ENCODE assay signal across 25 mouse cellular contexts in the genomic region with DNA sequence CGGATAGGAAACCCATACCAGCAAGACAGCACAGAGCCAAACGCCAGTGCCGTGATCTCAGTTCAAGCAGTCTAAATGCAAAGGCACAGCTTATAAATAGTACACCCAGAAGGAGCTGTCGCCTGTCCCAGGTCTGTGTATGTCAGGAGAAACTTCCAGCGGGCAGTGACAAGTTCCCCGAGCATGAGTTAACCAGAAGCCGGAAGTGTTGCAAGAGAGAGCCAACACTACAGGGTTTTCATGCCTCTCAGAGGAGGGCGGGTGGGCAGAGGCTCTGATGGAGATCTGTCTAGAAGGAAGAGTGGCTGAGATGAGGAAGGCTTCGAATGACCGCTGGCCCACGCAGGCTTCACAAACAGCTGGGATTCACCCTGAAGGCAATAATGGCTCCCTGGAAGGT. TPM values are rescaled to one million over a fixed set of nuclear protein-coding genes. Genes with fewer than 3 reads are reported as not detected.
A peak's percentile ranks its signal among the peaks of the same experiment; 100 is the strongest.
DNase-seq lines count a peak whose midpoint lies in the region; ATAC-seq and TF ChIP-seq lines count a peak whose summit lies in the region.
"Had no signal": no experiment of that assay in that cellular context is flagged by ENCODE, and none has a peak within 500 bp of the region (broad histone marks: within the 10 kb centered on the region; RNA-seq: fewer than 3 reads in every experiment).

No protein-coding gene starts in this region.

- H3K4me3 ChIP-seq in heart, embryonic 13.5 days: no peak overlapping the region
- no peak overlapping the region for H3K4me3 ChIP-seq in lung, postnatal 0 days (ENCODE audit: low read depth, low read length)
- H3K4me3 ChIP-seq in stomach, postnatal 0 days (ENCODE audit: low read depth, low read length): no peak overlapping the region
- H3K4me3 ChIP-seq: embryonic facial prominence, embryonic 13.5 days; left cerebral cortex, adult 2 months; limb, embryonic 10.5 days; midbrain, embryonic 12.5 days had no signal

- WGBS in heart, embryonic 13.5 days: 40% methylated on average over 11 of the region's 11 CpGs
- WGBS in lung, postnatal 0 days: 59% methylated on average over 11 of the region's 11 CpGs
- 69% methylated on average over 11 of the region's 11 CpGs for WGBS in stomach, postnatal 0 days

- TF ChIP-seq CTCF in lung, postnatal 0 days (IDR thresholded peaks at IDR 0.05): no peak
- no peak for TF ChIP-seq CTCF in stomach, postnatal 0 days (IDR thresholded peaks at IDR 0.05; ENCODE audit: low read depth)

- peaks cover 9% of the 10 kb centered on the region for H3K4me1 ChIP-seq in heart, embryonic 13.5 days
- H3K4me1 ChIP-seq in lung, postnatal 0 days (ENCODE audit: insufficient read depth, low read depth, low read length): no peaks in the 10 kb centered on the region
- no peaks in the 10 kb centered on the region for H3K4me1 ChIP-seq in stomach, postnatal 0 days (replicated peaks; ENCODE audit: control insufficient read depth, insufficient read depth)
- H3K4me1 ChIP-seq: embryonic facial prominence, embryonic 13.5 days; midbrain, embryonic 12.5 days had no signal

- H3K4me2 ChIP-seq in heart, embryonic 13.5 days: peak overlapping the region; percentile 40
- no peak overlapping the region for H3K4me2 ChIP-seq in lung, postnatal 0 days (replicated peaks; ENCODE audit: low read depth, low read length)
- H3K4me2 ChIP-seq in stomach, postnatal 0 days (replicated peaks; ENCODE audit: low read depth): no peak overlapping the region
- H3K4me2 ChIP-seq: embryonic facial prominence, embryonic 13.5 days; hindbrain, embryonic 14.5 days; midbrain, embryonic 12.5 days had no signal

- peak overlapping the region; percentile 61 for H3K27ac ChIP-seq in heart, embryonic 13.5 days (replicated peaks)
- no peak overlapping the region for H3K27ac ChIP-seq in lung, postnatal 0 days (ENCODE audit: low read length)
- H3K27ac ChIP-seq in stomach, postnatal 0 days (replicated peaks): 0 out of 2 replicates have a peak overlapping the region, but pooled peaks have one; percentile 4
- H3K27ac ChIP-seq: embryonic facial prominence, embryonic 13.5 days; hindbrain, embryonic 14.5 days; left cerebral cortex, adult 2 months; limb, embryonic 10.5 days; liver, embryonic 14.5 days; midbrain, embryonic 12.5 days had no signal

- H3K36me3 ChIP-seq in heart, embryonic 13.5 days: no peaks in the 10 kb centered on the region
- no peaks in the 10 kb centered on the region for H3K36me3 ChIP-seq in lung, postnatal 0 days (ENCODE audit: insufficient read depth, low read length)
- no peaks in the 10 kb centered on the region for H3K36me3 ChIP-seq in stomach, postnatal 0 days (ENCODE audit: control insufficient read depth, insufficient read depth, low read length)
- H3K36me3 ChIP-seq: embryonic facial prominence, embryonic 13.5 days; limb, embryonic 10.5 days; midbrain, embryonic 12.5 days had no signal

- H3K9me3 ChIP-seq in heart, embryonic 13.5 days: no peaks in the 10 kb centered on the region
- H3K9me3 ChIP-seq in lung, postnatal 0 days (ENCODE audit: low read length): no peaks in the 10 kb centered on the region
- H3K9me3 ChIP-seq in stomach, postnatal 0 days (ENCODE audit: control insufficient read depth, low read length): no peaks in the 10 kb centered on the region
- H3K9me3 ChIP-seq: embryonic facial prominence, embryonic 13.5 days; limb, embryonic 10.5 days; midbrain, embryonic 12.5 days had no signal

- no peaks in the 10 kb centered on the region for H3K27me3 ChIP-seq in heart, embryonic 13.5 days (replicated peaks)
- H3K27me3 ChIP-seq in lung, postnatal 0 days (replicated peaks; ENCODE audit: insufficient read depth, low read length): no peaks in the 10 kb centered on the region
- no peaks in the 10 kb centered on the region for H3K27me3 ChIP-seq in stomach, postnatal 0 days (ENCODE audit: control insufficient read depth, insufficient read depth, low read length)
- H3K27me3 ChIP-seq: CH12.LX; embryonic facial prominence, embryonic 13.5 days; midbrain, embryonic 12.5 days had no signal

- peak overlapping the region; percentile 61; the same call in 1 of the 2 replicates for H3K9ac ChIP-seq in heart, embryonic 13.5 days
- no peak overlapping the region for H3K9ac ChIP-seq in lung, postnatal 0 days (replicated peaks; ENCODE audit: low read depth)
- no peak overlapping the region for H3K9ac ChIP-seq in stomach, postnatal 0 days (ENCODE audit: low read length)
- H3K9ac ChIP-seq: embryonic facial prominence, embryonic 13.5 days; forebrain, postnatal 0 days; hindbrain, embryonic 14.5 days; liver, embryonic 14.5 days; midbrain, embryonic 12.5 days had no signal

- no peak for ATAC-seq in heart, embryonic 13.5 days (ENCODE audit: extremely low read depth, insufficient number of reproducible peaks, low FRiP score, low TSS enrichment)
- peak; percentile 32; the same call in 1 of the 2 replicates for ATAC-seq in lung, postnatal 0 days
- peak; percentile 87 for ATAC-seq in granulocyte monocyte progenitor cell, adult 5-6 weeks (replicated peaks; ENCODE audit: poor library complexity, severe bottlenecking)
- ATAC-seq in stomach, postnatal 0 days (ENCODE audit: low FRiP score, low TSS enrichment): no peak
- ATAC-seq: forebrain, postnatal 0 days had no signal

- no peak for TF ChIP-seq EP300 in lung, postnatal 0 days (IDR thresholded peaks at IDR 0.05)
- no peak for TF ChIP-seq EP300 in stomach, postnatal 0 days (optimal IDR thresholded peaks at IDR 0.05)

- no peak for DNase-seq in heart, postnatal 4 days
- DNase-seq in lung, postnatal 0 days (ENCODE audit: low spot score): peak; percentile 17
- no peak for DNase-seq in lung, postnatal 10 days
- peak; percentile 18 for DNase-seq in stomach, postnatal 0 days (ENCODE audit: low spot score)
- DNase-seq in urinary bladder, adult 18-20 months (ENCODE audit: low spot score in 2 of 2): no peak
- DNase-seq: adrenal gland, postnatal 10 days; cerebellum, adult 2 months; forebrain, postnatal 0 days; gastrocnemius, postnatal 25 days; kidney, adult 11 months; kidney, postnatal 14 days; thymus, postnatal 25 days had no signal

RNA-seq across cellular contexts. Expression of a gene that starts 5.2 kb away (rescaled TPM):
- polyA plus RNA-seq in heart, embryonic 13.5 days (2015; fragmentation: Nextera tagmentation; extraction: Ambion mirVana): not detected in 2 replicates
- total RNA-seq in heart, postnatal 4 days (2021): under 1 TPM in 1 of 2 experiments, not detected in 1; 0.41 TPM
- polyA plus RNA-seq in lung, postnatal 0 days (2015; fragmentation: Nextera tagmentation; extraction: Ambion mirVana): 0.97 and 1.2 TPM in 2 replicates
- not detected in 2 replicates for total RNA-seq in granulocyte monocyte progenitor cell, adult 5-6 weeks (2014; fragmentation: Nextera tagmentation)
- total RNA-seq in granulocyte monocyte progenitor cell, adult 5-6 weeks (2017): not detected in 2 replicates
- polyA plus RNA-seq in stomach, postnatal 0 days (2015; fragmentation: Nextera tagmentation; extraction: Ambion mirVana): 1,326 and 1,348 TPM in 2 replicates
- total RNA-seq: CH12.LX; forebrain, postnatal 0 days; gastrocnemius, postnatal 25 days; layer of hippocampus, adult 8-10 months; left cerebral cortex, adult 2 months had no signal
- polyA plus RNA-seq: cerebellum, adult 2 months; cortical plate, adult 2 months; forebrain, postnatal 0 days; hindbrain, embryonic 14.5 days; limb, embryonic 10.5 days; midbrain, embryonic 12.5 days; neural tube, embryonic 14.5 days; testis, adult 2 months had no signal

RNA-seq across cellular contexts. Expression of a gene that starts 31.6 kb away (rescaled TPM):
- not detected in 2 replicates for polyA plus RNA-seq in heart, embryonic 13.5 days (2015; fragmentation: Nextera tagmentation; extraction: Ambion mirVana)
- not detected for total RNA-seq in heart, postnatal 4 days (2021)
- 0.51 and 0.62 TPM in 2 replicates for polyA plus RNA-seq in lung, postnatal 0 days (2015; fragmentation: Nextera tagmentation; extraction: Ambion mirVana)
- not detected in 2 replicates for total RNA-seq in granulocyte monocyte progenitor cell, adult 5-6 weeks (2014; fragmentation: Nextera tagmentation)
- total RNA-seq in granulocyte monocyte progenitor cell, adult 5-6 weeks (2017): not detected in 2 replicates
- polyA plus RNA-seq in stomach, postnatal 0 days (2015; fragmentation: Nextera tagmentation; extraction: Ambion mirVana): 929 and 937 TPM in 2 replicates
- total RNA-seq: adrenal gland, postnatal 10 days; CH12.LX; forebrain, postnatal 0 days; gastrocnemius, postnatal 25 days; layer of hippocampus, adult 8-10 months; left cerebral cortex, adult 2 months had no signal
- polyA plus RNA-seq: cerebellum, adult 2 months; cortical plate, adult 2 months; embryonic facial prominence, embryonic 13.5 days; forebrain, postnatal 0 days; hindbrain, embryonic 14.5 days; limb, embryonic 10.5 days; liver, embryonic 14.5 days; midbrain, embryonic 12.5 days; neural tube, embryonic 14.5 days; testis, adult 2 months had no signal

RNA-seq across cellular contexts. Expression of a gene that starts 42.7 kb away (rescaled TPM):
- polyA plus RNA-seq in heart, embryonic 13.5 days (2015; fragmentation: Nextera tagmentation; extraction: Ambion mirVana): 62.7 and 72.4 TPM in 2 replicates
- 10 to 100 TPM; 66.4 to 68.2 TPM for total RNA-seq in heart, postnatal 4 days (2021)
- 107 and 112 TPM in 2 replicates for polyA plus RNA-seq in lung, postnatal 0 days (2015; fragmentation: Nextera tagmentation; extraction: Ambion mirVana)
- 1.9 and 3.4 TPM in 2 replicates for total RNA-seq in granulocyte monocyte progenitor cell, adult 5-6 weeks (2014; fragmentation: Nextera tagmentation)
- 2.0 and 2.8 TPM in 2 replicates for total RNA-seq in granulocyte monocyte progenitor cell, adult 5-6 weeks (2017)
- 1,515 and 1,656 TPM in 2 replicates for polyA plus RNA-seq in stomach, postnatal 0 days (2015; fragmentation: Nextera tagmentation; extraction: Ambion mirVana)

Comparison
In these comparisons a context has a peak if more than half of its experiments do, and no peak if none do; other contexts are left out.
1. DNase-seq: peak in lung, postnatal 0 days (single experiment) and stomach, postnatal 0 days (single experiment); none in heart, postnatal 4 days (single experiment), lung, postnatal 10 days (single experiment) and urinary bladder, adult 18-20 months (0 of 2).
2. ATAC-seq: peak in lung, postnatal 0 days (single experiment) and granulocyte monocyte progenitor cell, adult 5-6 weeks (single experiment); none in heart, embryonic 13.5 days (single experiment) and stomach, postnatal 0 days (single experiment).
3. RNA of a gene that starts 5.2 kb away (polyA plus RNA-seq): 1,326 to 1,348 TPM in stomach, postnatal 0 days; 0.97 to 1.2 TPM in lung, postnatal 0 days and not detected in heart, embryonic 13.5 days; every median in the first group is over 100 times any median in the second.
4. RNA of a gene that starts 31.6 kb away (polyA plus RNA-seq): 929 to 937 TPM in stomach, postnatal 0 days; 0.51 to 0.62 TPM in lung, postnatal 0 days and not detected in heart, embryonic 13.5 days; every median in the first group is over 100 times any median in the second.
5. RNA of a gene that starts 42.7 kb away (polyA plus RNA-seq): 1,515 to 1,656 TPM in stomach, postnatal 0 days; 107 to 112 TPM in lung, postnatal 0 days and 62.7 to 72.4 TPM in heart, embryonic 13.5 days; every median in the first group is over 10 times any median in the second.